Mouse (Mus musculus): Measurements from ENCODE around the gene Odf3l1. TPM values are rescaled to one million over a fixed set of nuclear protein-coding genes. Genes with fewer than 3 reads are reported as not detected.

The Odf3l1 gene
- polyA plus RNA-seq, 1 experiment from 2014 or later = not detected

GRCm38 (mm10) chr9:56880790-56881189 lies 16.3 kb upstream of the Odf3l1 start:
- no peak overlapping the region for H3K4me3 ChIP-seq
- no peak overlapping the region for H3K9ac ChIP-seq
- H3K4me2 ChIP-seq = no peak overlapping the region
- H3K27ac ChIP-seq = no peak overlapping the region
- 62% methylated on average over 9 of the region's 9 CpGs for WGBS
- no peaks in the 10 kb centered on the region for H3K9me3 ChIP-seq (replicated peaks)
- no peaks in the 10 kb centered on the region for H3K27me3 ChIP-seq
- peaks cover 6% of the 10 kb centered on the region; the same call in 1 of the 2 replicates for H3K4me1 ChIP-seq
- ATAC-seq = no peak
- H3K36me3 ChIP-seq (ENCODE audit: poor library complexity, severe bottlenecking) = no peaks in the 10 kb centered on the region

GRCm38 (mm10) chr9:56877284-56877683 lies 12.8 kb upstream of the Odf3l1 start:
- Histone ChIP-seq H3K9ac (no peak overlapping the region), H3K9me3 (replicated peaks) (no peaks in the 10 kb centered on the region), H3K4me2 (no peak overlapping the region), H3K4me3 (no peak overlapping the region), H3K4me1 (peaks cover 6% of the 10 kb centered on the region; the same call in 1 of the 2 replicates), H3K36me3 (ENCODE audit: poor library complexity, severe bottlenecking) (no peaks in the 10 kb centered on the region), H3K27ac (no peak overlapping the region), H3K27me3 (no peaks in the 10 kb centered on the region)
- 82% methylated on average over 5 of the region's 5 CpGs for WGBS
- no peak for ATAC-seq

GRCm38 (mm10) chr9:56876784-56877183 lies 12.3 kb upstream of the Odf3l1 start:
- Histone ChIP-seq H3K9ac (no peak overlapping the region; the same call in 1 of the 2 replicates), H3K4me2 (no peak overlapping the region), H3K27me3 (no peaks in the 10 kb centered on the region), H3K9me3 (replicated peaks) (no peaks in the 10 kb centered on the region), H3K27ac (no peak overlapping the region), H3K36me3 (ENCODE audit: poor library complexity, severe bottlenecking) (no peaks in the 10 kb centered on the region), H3K4me1 (peaks cover 6% of the 10 kb centered on the region; the same call in 1 of the 2 replicates), H3K4me3 (no peak overlapping the region)
- ATAC-seq = peak; percentile 30; the same call in 1 of the 2 replicates
- WGBS = 49% methylated on average over 9 of the region's 9 CpGs

- Histone ChIP-seq H3K9me3 (replicated peaks) (no peaks in the 10 kb centered on the region), H3K36me3 (ENCODE audit: poor library complexity, severe bottlenecking) (no peaks in the 10 kb centered on the region), H3K27me3 (no peaks in the 10 kb centered on the region), H3K4me3 (no peak overlapping the region), H3K27ac (no peak overlapping the region), H3K4me1 (peaks cover 15% of the 10 kb centered on the region), H3K4me2 (no peak overlapping the region), H3K9ac (no peak overlapping the region)
- ATAC-seq = no peak
- WGBS = 74% methylated on average over 1 of the region's 1 CpGs
Observed at GRCm38 (mm10) chr9:56873097-56873496, 8.6 kb upstream of the Odf3l1 start.

DNA sequence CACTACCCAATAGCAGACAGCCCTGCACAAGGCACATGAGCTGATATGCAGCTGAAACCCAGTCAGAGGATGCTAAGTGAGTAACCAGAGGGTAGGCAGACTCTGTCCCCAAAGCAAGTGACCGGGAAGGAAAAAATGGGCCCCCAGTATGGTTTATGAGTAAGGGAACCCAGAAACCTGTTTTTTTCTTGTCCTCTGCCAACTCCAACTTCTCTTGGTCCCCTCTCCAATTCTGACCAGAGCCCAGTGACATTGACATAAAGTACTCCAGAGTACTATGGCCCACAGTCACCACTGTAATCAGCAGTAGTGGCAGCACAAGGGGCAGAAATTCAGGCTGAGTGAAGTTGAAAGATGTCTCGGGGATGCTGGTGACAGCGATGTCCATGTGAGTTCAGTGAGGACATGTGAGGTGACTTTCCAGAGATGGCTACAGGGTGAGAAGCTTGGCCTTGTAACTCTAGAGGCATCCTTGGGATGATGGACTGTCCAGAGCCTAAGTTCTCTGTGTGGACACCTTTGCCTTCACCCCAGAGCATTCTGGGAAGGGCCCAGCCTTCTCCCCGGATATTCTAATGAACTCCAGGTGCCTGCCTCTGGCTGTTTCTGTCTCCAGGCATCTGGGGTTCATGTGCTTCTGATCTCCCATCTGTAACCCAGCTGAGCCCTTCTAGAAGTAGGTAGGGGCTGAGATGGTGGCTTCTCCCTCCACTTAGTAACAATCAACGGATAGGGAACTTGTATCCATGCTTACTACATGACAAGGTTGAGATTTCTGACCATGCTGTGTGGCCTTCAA lies 7.8 kb upstream of the Odf3l1 start:
- Histone ChIP-seq H3K4me3 (no peak overlapping the region), H3K4me1 (peaks cover 20% of the 10 kb centered on the region), H3K4me2 (no peak overlapping the region), H3K36me3 (ENCODE audit: poor library complexity, severe bottlenecking) (no peaks in the 10 kb centered on the region), H3K9ac (no peak overlapping the region), H3K27ac (no peak overlapping the region), H3K9me3 (replicated peaks) (no peaks in the 10 kb centered on the region), H3K27me3 (no peaks in the 10 kb centered on the region)
- ATAC-seq = no peak
- 83% methylated on average over 5 of the region's 5 CpGs for WGBS

- Histone ChIP-seq H3K27ac (no peak overlapping the region), H3K4me2 (no peak overlapping the region), H3K9me3 (replicated peaks) (no peaks in the 10 kb centered on the region), H3K27me3 (peaks cover 4% of the 10 kb centered on the region; the same call in 1 of the 2 replicates), H3K9ac (no peak overlapping the region), H3K36me3 (ENCODE audit: poor library complexity, severe bottlenecking) (no peaks in the 10 kb centered on the region), H3K4me1 (peaks cover 14% of the 10 kb centered on the region), H3K4me3 (no peak overlapping the region)
- 60% methylated on average over 5 of the region's 5 CpGs for WGBS
- no peak for ATAC-seq
Observed at GRCm38 (mm10) chr9:56871191-56871590, 6.7 kb upstream of the Odf3l1 start.

DNA sequence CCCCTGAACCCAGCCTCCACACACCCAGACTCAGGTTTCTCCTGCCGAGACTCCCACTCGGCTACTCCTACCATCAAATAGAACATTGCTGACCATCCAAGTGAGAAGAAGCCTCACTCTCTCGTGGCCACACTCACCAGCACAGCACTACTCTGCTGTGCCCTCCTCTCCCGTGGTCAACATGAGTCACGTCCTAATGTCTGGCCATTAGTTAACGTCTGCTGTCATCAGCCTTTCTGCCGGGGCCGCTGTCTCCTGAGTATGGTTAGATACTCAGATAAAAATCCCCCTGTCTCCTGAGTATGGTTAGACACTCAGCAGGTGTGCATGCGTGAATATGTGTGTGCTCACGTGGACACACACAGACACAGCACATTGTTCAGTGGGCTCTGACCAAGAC lies 6.3 kb upstream of the Odf3l1 start:
- Histone ChIP-seq H3K27ac (no peak overlapping the region), H3K9ac (no peak overlapping the region), H3K36me3 (ENCODE audit: poor library complexity, severe bottlenecking) (no peaks in the 10 kb centered on the region), H3K4me1 (peaks cover 14% of the 10 kb centered on the region), H3K4me3 (no peak overlapping the region), H3K9me3 (replicated peaks) (no peaks in the 10 kb centered on the region), H3K27me3 (peaks cover 8% of the 10 kb centered on the region), H3K4me2 (no peak overlapping the region)
- ATAC-seq = no peak
- WGBS = 85% methylated on average over 10 of the region's 10 CpGs

- Histone ChIP-seq H3K36me3 (ENCODE audit: poor library complexity, severe bottlenecking) (no peaks in the 10 kb centered on the region), H3K4me3 (no peak overlapping the region), H3K4me1 (peaks cover 20% of the 10 kb centered on the region), H3K9ac (no peak overlapping the region), H3K27ac (no peak overlapping the region), H3K27me3 (peaks cover 20% of the 10 kb centered on the region), H3K9me3 (replicated peaks) (no peaks in the 10 kb centered on the region), H3K4me2 (no peak overlapping the region)
- ATAC-seq = no peak
- WGBS = 75% methylated on average over 13 of the region's 13 CpGs
Observed at GRCm38 (mm10) chr9:56869552-56869951, 5.1 kb upstream of the Odf3l1 start.

DNA sequence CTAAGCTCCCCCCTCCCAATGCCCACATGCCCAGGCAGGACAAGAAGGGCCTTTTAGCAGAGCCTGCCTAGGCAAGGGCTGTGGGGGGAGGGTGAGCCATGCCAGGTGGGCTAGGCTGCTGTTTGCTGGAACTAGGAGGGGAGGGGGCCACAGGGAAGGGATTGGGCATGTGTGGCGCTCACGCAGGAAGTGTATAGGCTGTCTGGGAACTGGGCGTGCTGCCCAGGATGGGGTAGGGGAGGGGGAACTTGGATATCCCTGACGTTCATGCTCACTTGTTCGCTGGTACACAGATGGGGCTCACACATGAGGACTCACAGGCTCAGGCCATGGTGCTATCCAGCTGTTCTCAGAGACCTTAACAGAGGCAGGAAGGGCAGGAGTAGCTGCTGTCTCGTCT lies 3.8 kb upstream of the Odf3l1 start:
- H3K4me2 ChIP-seq = no peak overlapping the region
- H3K4me1 ChIP-seq = peaks cover 28% of the 10 kb centered on the region
- WGBS = 30% methylated on average over 6 of the region's 6 CpGs
- H3K4me3 ChIP-seq = no peak overlapping the region
- no peaks in the 10 kb centered on the region for H3K36me3 ChIP-seq (ENCODE audit: poor library complexity, severe bottlenecking)
- H3K27me3 ChIP-seq = peaks cover 33% of the 10 kb centered on the region
- peak overlapping the region; percentile 57 for H3K27ac ChIP-seq
- H3K9ac ChIP-seq = no peak overlapping the region
- peak; percentile 96 for ATAC-seq
- no peaks in the 10 kb centered on the region for H3K9me3 ChIP-seq (replicated peaks)

GRCm38 (mm10) chr9:56866430-56866829 lies 2.0 kb upstream of the Odf3l1 start:
- Histone ChIP-seq H3K4me2 (no peak overlapping the region), H3K27ac (no peak overlapping the region), H3K9me3 (replicated peaks) (no peaks in the 10 kb centered on the region), H3K4me1 (peaks cover 28% of the 10 kb centered on the region), H3K4me3 (no peak overlapping the region), H3K36me3 (ENCODE audit: poor library complexity, severe bottlenecking) (no peaks in the 10 kb centered on the region), H3K27me3 (peaks cover 34% of the 10 kb centered on the region), H3K9ac (no peak overlapping the region)
- ATAC-seq = no peak
- WGBS = 79% methylated on average over 5 of the region's 5 CpGs

GRCm38 (mm10) chr9:56865673-56866400 lies 1.4 kb upstream of the Odf3l1 start:
- 70% methylated on average over 11 of the region's 11 CpGs for WGBS
- peak overlapping the region; percentile 30; the same call in 1 of the 2 replicates for H3K4me3 ChIP-seq

GRCm38 (mm10) chr9:56864832-56865231 lies 353 bp upstream of the Odf3l1 start, which contains the start of gene Cspg4:
Gene Cspg4, plus strand, starts transcription at chr9:56865033.
- H3K9me3 ChIP-seq (replicated peaks) = no peaks in the 10 kb centered on the region
- peaks cover 28% of the 10 kb centered on the region for H3K4me1 ChIP-seq
- H3K4me3 ChIP-seq = peak within 1 kb of the TSS; percentile 30
- 2% methylated on average over 24 of the region's 24 CpGs for WGBS
- ATAC-seq = no peak
- H3K9ac ChIP-seq = peak within 1 kb of the TSS; percentile 60
- H3K27me3 ChIP-seq = peaks cover 34% of the 10 kb centered on the region
- H3K36me3 ChIP-seq (ENCODE audit: poor library complexity, severe bottlenecking) = no peaks in the 10 kb centered on the region
- H3K27ac ChIP-seq = no peak within 1 kb of the TSS
- peak within 1 kb of the TSS; percentile 61 for H3K4me2 ChIP-seq

More at GRCm38 (mm10) chr9:56865673-56866400, 1.4 kb upstream of the Odf3l1 start:
- H3K9ac ChIP-seq = no peak overlapping the region
- H3K27ac ChIP-seq = no peak overlapping the region
- H3K27me3 ChIP-seq = peaks cover 34% of the 10 kb centered on the region
- H3K36me3 ChIP-seq (ENCODE audit: poor library complexity, severe bottlenecking) = no peaks in the 10 kb centered on the region
- H3K4me2 ChIP-seq = no peak overlapping the region
- no peak for ATAC-seq
- H3K4me1 ChIP-seq = peaks cover 28% of the 10 kb centered on the region
- H3K9me3 ChIP-seq (replicated peaks) = no peaks in the 10 kb centered on the region
